Mouse (Mus musculus) liver, embryonic 15.5 days (tissue): Measurements from ENCODE around the gene Tmem51. TPM values are rescaled to one million over a fixed set of nuclear protein-coding genes. Genes with fewer than 3 reads are reported as not detected.

Source experiments
- ATAC-seq: fragments of 200-750 bp; cut with Nextera tagmentation; 2 replicates; pipeline ENCODE4 v1.8.0; 2017; ENCODE audit warnings: moderate number of reproducible peaks, mild to moderate bottlenecking, moderate library complexity; ENCODE audit not compliant: insufficient read depth
- H3K27ac ChIP-seq: fragments of 300-500 bp; sonication (generic); replicated peaks from 2 replicates; pipeline ENCODE4 v1.5.1; 2015; ENCODE audit warnings: mild to moderate bottlenecking, inconsistent platforms
- H3K27me3 ChIP-seq: fragments of 300-500 bp; sonication (generic); 2 replicates; pipeline ENCODE4 v1.6.1; 2015; ENCODE audit warnings: mild to moderate bottlenecking, inconsistent platforms
- H3K36me3 ChIP-seq: fragments of 300-500 bp; sonication (generic); replicated peaks from 2 replicates; pipeline ENCODE4 v1.6.1; 2015; ENCODE audit warnings: moderate library complexity, mild to moderate bottlenecking, inconsistent platforms
- H3K4me1 ChIP-seq: fragments of 300-500 bp; sonication (generic); replicated peaks from 2 replicates; pipeline ENCODE4 v1.6.1; 2015; ENCODE audit warnings: inconsistent platforms
- H3K4me2 ChIP-seq: fragments of 300-500 bp; sonication (generic); 2 replicates; pipeline ENCODE4 v1.6.1; 2015; ENCODE audit warnings: moderate library complexity, mild to moderate bottlenecking, inconsistent platforms
- H3K4me3 ChIP-seq: fragments of 300-500 bp; sonication (generic); replicated peaks from 2 replicates; pipeline ENCODE4 v1.5.1; 2015; ENCODE audit warnings: mild to moderate bottlenecking, inconsistent platforms
- H3K9ac ChIP-seq: fragments of 300-500 bp; sonication (generic); 2 replicates; pipeline ENCODE4 v1.6.1; 2015; ENCODE audit warnings: moderate library complexity, mild to moderate bottlenecking, inconsistent platforms
- H3K9me3 ChIP-seq: fragments of 300-500 bp; sonication (generic); replicated peaks from 2 replicates; pipeline ENCODE4 v1.6.1; 2016; ENCODE audit warnings: inconsistent platforms
- WGBS: fragments of 180-500 bp; shearing (Covaris S2); methylation state at CpG from one replicate; pipeline ENCODE4 v1.1.7; 2015; ENCODE audit warnings: mixed read lengths; ENCODE audit not compliant: insufficient replicate concordance; 5-methylcytosine and 5-hydroxymethylcytosine counted together
- polyA plus RNA-seq: library from polyadenylated mRNA; unstranded; fragments of >200 nt; fragmentation: Nextera tagmentation; extraction: Ambion mirVana; gene quantifications from 2 replicates; pipeline ENCODE4 v1.2.1, GENCODE M21; 2015

Gene Tmem51
- polyA plus RNA-seq, 1 experiment from 2014 or later = 16.2 TPM

GRCm38 (mm10) chr4:142047005-142047404 lies 37.1 kb downstream of the Tmem51 start:
- Histone ChIP-seq H3K36me3 (no peaks in the 10 kb centered on the region), H3K9me3 (no peaks in the 10 kb centered on the region), H3K9ac (no peak overlapping the region), H3K27ac (no peak overlapping the region), H3K4me3 (peak overlapping the region; percentile 22; the same call in 1 of the 2 replicates), H3K27me3 (peaks cover 13% of the 10 kb centered on the region; the same call in 1 of the 2 replicates), H3K4me2 (0 out of 2 replicates have a peak overlapping the region, but pooled peaks have one; percentile 5), H3K4me1 (peaks cover 67% of the 10 kb centered on the region)
- 54% methylated on average over 5 of the region's 5 CpGs for WGBS
- no peak for ATAC-seq

- H3K27me3 ChIP-seq = peaks cover 13% of the 10 kb centered on the region; the same call in 1 of the 2 replicates
- no peak for ATAC-seq
- no peak overlapping the region for H3K27ac ChIP-seq
- no peak overlapping the region for H3K9ac ChIP-seq
- H3K9me3 ChIP-seq = no peaks in the 10 kb centered on the region
- H3K4me3 ChIP-seq = no peak overlapping the region
- no peaks in the 10 kb centered on the region for H3K36me3 ChIP-seq
- WGBS = 39% methylated on average over 7 of the region's 7 CpGs
- peaks cover 67% of the 10 kb centered on the region for H3K4me1 ChIP-seq
- no peak overlapping the region for H3K4me2 ChIP-seq
Observed at GRCm38 (mm10) chr4:142046496-142046895, 37.6 kb downstream of the Tmem51 start.

- Histone ChIP-seq H3K4me3 (no peak overlapping the region), H3K9ac (no peak overlapping the region), H3K36me3 (no peaks in the 10 kb centered on the region), H3K4me1 (peaks cover 67% of the 10 kb centered on the region), H3K4me2 (no peak overlapping the region), H3K27ac (no peak overlapping the region), H3K9me3 (no peaks in the 10 kb centered on the region), H3K27me3 (peaks cover 13% of the 10 kb centered on the region; the same call in 1 of the 2 replicates)
- WGBS = 70% methylated on average over 14 of the region's 14 CpGs
- ATAC-seq = no peak
Observed at GRCm38 (mm10) chr4:142045595-142046163, 38.4 kb downstream of the Tmem51 start.

GRCm38 (mm10) chr4:142044452-142044851 lies 39.7 kb downstream of the Tmem51 start:
- H3K27ac ChIP-seq = no peak overlapping the region
- no peaks in the 10 kb centered on the region for H3K9me3 ChIP-seq
- ATAC-seq = no peak
- WGBS = 61% methylated on average over 12 of the region's 12 CpGs
- peaks cover 67% of the 10 kb centered on the region for H3K4me1 ChIP-seq
- H3K27me3 ChIP-seq = peaks cover 13% of the 10 kb centered on the region; the same call in 1 of the 2 replicates
- no peak overlapping the region for H3K9ac ChIP-seq
- H3K4me3 ChIP-seq = no peak overlapping the region
- H3K4me2 ChIP-seq = no peak overlapping the region
- H3K36me3 ChIP-seq = no peaks in the 10 kb centered on the region

- Histone ChIP-seq H3K9me3 (no peaks in the 10 kb centered on the region), H3K36me3 (no peaks in the 10 kb centered on the region), H3K9ac (no peak overlapping the region), H3K4me1 (peaks cover 41% of the 10 kb centered on the region), H3K27me3 (peaks cover 13% of the 10 kb centered on the region; the same call in 1 of the 2 replicates), H3K4me2 (peak overlapping the region; percentile 40), H3K27ac (peak overlapping the region; percentile 64), H3K4me3 (no peak overlapping the region)
- peak; percentile 91 for ATAC-seq
- 34% methylated on average over 9 of the region's 9 CpGs for WGBS
Observed at GRCm38 (mm10) chr4:142039662-142040353, 44.3 kb downstream of the Tmem51 start.

- Histone ChIP-seq H3K27ac (no peak overlapping the region), H3K9ac (no peak overlapping the region), H3K9me3 (no peaks in the 10 kb centered on the region), H3K36me3 (no peaks in the 10 kb centered on the region), H3K27me3 (0 out of 2 replicates have a peak, but pooled peaks cover 1% of the 10 kb centered on the region), H3K4me1 (peaks cover 34% of the 10 kb centered on the region), H3K4me2 (no peak overlapping the region), H3K4me3 (no peak overlapping the region)
- WGBS = 59% methylated on average over 4 of the region's 4 CpGs
- ATAC-seq = no peak
Observed at GRCm38 (mm10) chr4:142037897-142038296, 46.2 kb downstream of the Tmem51 start.

- peaks cover 33% of the 10 kb centered on the region for H3K27me3 ChIP-seq
- no peak for ATAC-seq
- no peak overlapping the region for H3K4me3 ChIP-seq
- H3K36me3 ChIP-seq = peaks cover 23% of the 10 kb centered on the region
- H3K27ac ChIP-seq = no peak overlapping the region
- no peak overlapping the region for H3K4me2 ChIP-seq
- WGBS = 14% methylated on average over 13 of the region's 13 CpGs
- H3K9me3 ChIP-seq = no peaks in the 10 kb centered on the region
- peaks cover 8% of the 10 kb centered on the region for H3K4me1 ChIP-seq
- H3K9ac ChIP-seq = no peak overlapping the region
Observed at GRCm38 (mm10) chr4:142028533-142028932, 55.6 kb downstream of the Tmem51 start.

GRCm38 (mm10) chr4:142026965-142027364 lies 57.1 kb downstream of the Tmem51 start:
- no peak overlapping the region for H3K9ac ChIP-seq
- H3K9me3 ChIP-seq = no peaks in the 10 kb centered on the region
- 61% methylated on average over 2 of the region's 2 CpGs for WGBS
- no peak for ATAC-seq
- no peak overlapping the region for H3K27ac ChIP-seq
- H3K27me3 ChIP-seq = peaks cover 33% of the 10 kb centered on the region
- no peak overlapping the region for H3K4me3 ChIP-seq
- peaks cover 16% of the 10 kb centered on the region for H3K4me1 ChIP-seq
- H3K36me3 ChIP-seq = peaks cover 15% of the 10 kb centered on the region; the same call in 1 of the 2 replicates
- H3K4me2 ChIP-seq = no peak overlapping the region

GRCm38 (mm10) chr4:142024536-142024935 lies 59.6 kb downstream of the Tmem51 start:
- WGBS = 68% methylated on average over 2 of the region's 2 CpGs
- no peak for ATAC-seq

GRCm38 (mm10) chr4:142023166-142023565 lies 60.9 kb downstream of the Tmem51 start:
- Histone ChIP-seq H3K4me3 (no peak overlapping the region), H3K36me3 (no peaks in the 10 kb centered on the region), H3K27me3 (peaks cover 13% of the 10 kb centered on the region), H3K4me1 (peaks cover 26% of the 10 kb centered on the region), H3K4me2 (no peak overlapping the region), H3K27ac (no peak overlapping the region), H3K9me3 (no peaks in the 10 kb centered on the region), H3K9ac (no peak overlapping the region)
- ATAC-seq = no peak
- WGBS = 59% methylated on average over 4 of the region's 4 CpGs

More at GRCm38 (mm10) chr4:142024536-142024935, 59.6 kb downstream of the Tmem51 start:
- no peaks in the 10 kb centered on the region for H3K36me3 ChIP-seq
- H3K27me3 ChIP-seq = peaks cover 17% of the 10 kb centered on the region
- no peak overlapping the region for H3K27ac ChIP-seq
- H3K9ac ChIP-seq = no peak overlapping the region
- no peak overlapping the region for H3K4me2 ChIP-seq
- no peaks in the 10 kb centered on the region for H3K9me3 ChIP-seq
- peaks cover 25% of the 10 kb centered on the region for H3K4me1 ChIP-seq
- no peak overlapping the region for H3K4me3 ChIP-seq

- H3K27ac ChIP-seq = peak overlapping the region; percentile 71
- H3K4me2 ChIP-seq = peak overlapping the region; percentile 55
- H3K4me3 ChIP-seq = peak overlapping the region; percentile 56
- no peaks in the 10 kb centered on the region for H3K36me3 ChIP-seq
- peak overlapping the region; percentile 54; the same call in 1 of the 2 replicates for H3K9ac ChIP-seq
- no peaks in the 10 kb centered on the region for H3K9me3 ChIP-seq
- 7% methylated on average over 15 of the region's 15 CpGs for WGBS
- peak; percentile 90 for ATAC-seq
- peaks cover 55% of the 10 kb centered on the region for H3K4me1 ChIP-seq
- peaks cover 57% of the 10 kb centered on the region for H3K27me3 ChIP-seq
Observed at GRCm38 (mm10) chr4:142017686-142018085, 66.4 kb downstream of the Tmem51 start.
